Mouse (Mus musculus): ENCODE measurements around the gene Ccdc71. TPM values are rescaled to one million over a fixed set of nuclear protein-coding genes. Genes with fewer than 3 reads are reported as not detected.

The Ccdc71 gene
- polyA plus RNA-seq, 1 experiment from 2014 or later, result 57.7 TPM

- H3K27me3 ChIP-seq, result no peaks in the 10 kb centered on the region
- H3K9ac ChIP-seq, result peak overlapping the region; percentile 97
- peaks cover 26% of the 10 kb centered on the region for H3K4me1 ChIP-seq
- peaks cover 81% of the 10 kb centered on the region for H3K36me3 ChIP-seq
- no peak overlapping the region for H3K27ac ChIP-seq
- no peak for ATAC-seq (ENCODE audit: low FRiP score, low read depth)
- peak overlapping the region; percentile 98 for H3K4me3 ChIP-seq
- H3K4me2 ChIP-seq (replicated peaks), result peak overlapping the region; percentile 95
- no peaks in the 10 kb centered on the region for H3K9me3 ChIP-seq
- 87% methylated on average over 16 of the region's 16 CpGs for WGBS
Observed at GRCm38 (mm10) chr9:108492043-108492750, 31.9 kb downstream of the Ccdc71 start.

GRCm38 (mm10) chr9:108493246-108493645 lies 32.9 kb downstream of the Ccdc71 start:
- no peaks in the 10 kb centered on the region for H3K9me3 ChIP-seq
- ATAC-seq (ENCODE audit: low FRiP score, low read depth), result no peak
- WGBS, result 97% methylated on average over 8 of the region's 8 CpGs
- H3K4me3 ChIP-seq, result no peak overlapping the region
- H3K4me2 ChIP-seq (replicated peaks), result no peak overlapping the region
- no peak overlapping the region for H3K27ac ChIP-seq
- no peaks in the 10 kb centered on the region for H3K27me3 ChIP-seq
- peaks cover 81% of the 10 kb centered on the region for H3K36me3 ChIP-seq
- no peak overlapping the region for H3K9ac ChIP-seq
- peaks cover 26% of the 10 kb centered on the region for H3K4me1 ChIP-seq

DNA sequence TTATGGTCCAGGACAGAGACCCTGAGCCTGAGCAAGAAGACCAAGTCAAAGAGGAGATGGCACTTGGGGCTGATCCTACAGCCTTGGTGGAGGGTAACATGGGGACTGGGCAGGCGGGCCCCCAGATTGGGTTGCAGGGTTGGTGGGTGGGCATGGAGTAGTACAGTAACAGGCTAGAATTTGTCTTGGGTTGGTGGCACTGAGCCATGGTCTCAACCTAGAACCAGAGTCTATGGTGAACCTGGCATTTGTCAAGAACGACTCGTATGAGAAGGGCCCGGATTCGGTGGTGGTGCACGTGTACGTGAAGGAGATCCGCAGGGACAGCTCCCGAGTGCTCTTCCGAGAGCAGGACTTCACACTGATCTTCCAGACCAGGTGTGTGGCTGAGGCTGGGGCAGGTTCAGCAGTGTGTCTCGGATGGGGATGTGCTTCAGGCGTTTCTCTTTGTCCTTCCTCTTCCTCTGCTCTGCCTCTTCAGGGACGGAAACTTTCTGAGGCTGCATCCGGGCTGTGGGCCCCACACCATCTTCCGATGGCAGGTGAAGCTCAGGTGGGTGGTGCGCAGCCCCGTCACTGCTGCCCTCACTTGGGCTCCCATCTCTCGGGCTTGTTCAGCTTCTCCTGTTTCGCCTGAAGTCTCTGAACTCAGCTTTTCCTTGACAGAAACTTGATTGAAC lies 34.0 kb downstream of the Ccdc71 start:
- Histone ChIP-seq H3K27ac (no peak overlapping the region), H3K4me2 (replicated peaks) (no peak overlapping the region), H3K9me3 (no peaks in the 10 kb centered on the region), H3K27me3 (no peaks in the 10 kb centered on the region), H3K36me3 (peaks cover 81% of the 10 kb centered on the region), H3K4me3 (no peak overlapping the region), H3K4me1 (peaks cover 26% of the 10 kb centered on the region), H3K9ac (no peak overlapping the region)
- WGBS, result 93% methylated on average over 19 of the region's 19 CpGs
- no peak for ATAC-seq (ENCODE audit: low FRiP score, low read depth)

DNA sequence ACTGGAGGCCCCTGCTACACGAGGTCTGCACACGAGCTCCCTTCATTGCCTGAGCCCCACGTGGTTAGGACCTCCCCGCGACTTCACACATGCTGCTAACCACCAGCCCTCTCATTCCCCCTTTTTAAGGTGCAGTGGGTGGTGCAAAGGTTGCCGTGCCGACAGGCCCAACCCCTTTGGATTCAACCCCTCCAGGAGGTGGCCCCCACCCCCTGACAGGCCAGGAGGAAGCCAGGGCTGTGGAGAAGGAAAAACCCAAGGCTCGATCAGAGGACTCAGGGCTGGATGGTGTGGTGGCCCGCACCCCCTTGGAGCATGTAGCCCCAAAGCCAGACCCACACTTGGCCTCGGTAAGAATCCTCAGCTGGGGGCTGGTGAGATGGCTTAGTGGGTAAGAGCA lies 34.6 kb downstream of the Ccdc71 start:
- H3K4me1 ChIP-seq, result peaks cover 22% of the 10 kb centered on the region
- H3K9me3 ChIP-seq, result no peaks in the 10 kb centered on the region
- no peak overlapping the region for H3K9ac ChIP-seq
- no peak overlapping the region for H3K4me3 ChIP-seq
- no peak overlapping the region for H3K27ac ChIP-seq
- 83% methylated on average over 10 of the region's 10 CpGs for WGBS
- no peaks in the 10 kb centered on the region for H3K27me3 ChIP-seq
- no peak overlapping the region for H3K4me2 ChIP-seq (replicated peaks)
- H3K36me3 ChIP-seq, result peaks cover 81% of the 10 kb centered on the region
- no peak for ATAC-seq (ENCODE audit: low FRiP score, low read depth)

DNA sequence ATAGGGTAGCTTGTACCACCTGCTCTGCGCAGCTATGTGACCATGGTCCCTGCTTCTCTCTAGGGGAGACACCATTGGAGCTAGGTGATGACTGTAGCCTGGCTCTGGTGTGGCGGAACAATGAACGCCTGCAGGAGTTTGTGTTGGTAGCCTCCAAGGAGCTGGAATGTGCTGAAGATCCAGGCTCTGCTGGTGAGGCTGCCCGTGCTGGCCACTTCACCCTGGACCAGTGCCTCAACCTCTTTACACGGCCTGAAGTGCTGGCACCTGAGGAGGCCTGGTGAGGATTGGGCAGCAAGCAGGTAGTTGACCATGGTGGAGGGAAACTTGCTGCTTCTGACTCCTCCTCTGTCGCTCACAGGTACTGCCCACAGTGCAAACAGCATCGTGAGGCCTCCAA lies 38.9 kb downstream of the Ccdc71 start:
- ATAC-seq (ENCODE audit: low FRiP score, low read depth), result no peak
- WGBS, result 90% methylated on average over 7 of the region's 7 CpGs
- no peaks in the 10 kb centered on the region for H3K4me1 ChIP-seq
- peaks cover 96% of the 10 kb centered on the region for H3K36me3 ChIP-seq
- H3K27me3 ChIP-seq, result no peaks in the 10 kb centered on the region
- H3K9me3 ChIP-seq, result no peaks in the 10 kb centered on the region
- H3K9ac ChIP-seq, result no peak overlapping the region
- no peak overlapping the region for H3K4me3 ChIP-seq
- H3K4me2 ChIP-seq (replicated peaks), result no peak overlapping the region
- no peak overlapping the region for H3K27ac ChIP-seq

DNA sequence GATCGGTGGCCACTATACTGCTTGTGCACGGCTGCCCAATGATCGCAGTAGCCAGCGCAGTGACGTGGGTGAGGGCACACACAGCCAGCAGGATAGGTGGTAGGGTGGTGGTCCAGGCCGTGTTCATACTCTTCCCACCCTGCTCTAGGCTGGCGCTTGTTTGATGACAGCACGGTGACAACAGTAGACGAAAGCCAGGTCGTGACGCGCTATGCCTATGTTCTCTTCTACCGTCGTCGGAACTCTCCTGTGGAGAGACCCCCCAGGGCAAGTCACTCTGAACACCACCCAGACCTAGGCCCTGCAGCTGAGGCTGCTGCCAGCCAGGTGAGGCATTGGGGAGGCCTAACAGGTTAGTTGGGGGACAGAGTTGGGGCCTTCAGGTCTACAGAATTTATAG lies 39.6 kb downstream of the Ccdc71 start:
- Histone ChIP-seq H3K9ac (no peak overlapping the region), H3K9me3 (no peaks in the 10 kb centered on the region), H3K4me3 (no peak overlapping the region), H3K36me3 (peaks cover 89% of the 10 kb centered on the region), H3K4me2 (replicated peaks) (no peak overlapping the region), H3K4me1 (no peaks in the 10 kb centered on the region), H3K27ac (no peak overlapping the region), H3K27me3 (no peaks in the 10 kb centered on the region)
- ATAC-seq (ENCODE audit: low FRiP score, low read depth), result no peak
- 95% methylated on average over 15 of the region's 15 CpGs for WGBS

DNA sequence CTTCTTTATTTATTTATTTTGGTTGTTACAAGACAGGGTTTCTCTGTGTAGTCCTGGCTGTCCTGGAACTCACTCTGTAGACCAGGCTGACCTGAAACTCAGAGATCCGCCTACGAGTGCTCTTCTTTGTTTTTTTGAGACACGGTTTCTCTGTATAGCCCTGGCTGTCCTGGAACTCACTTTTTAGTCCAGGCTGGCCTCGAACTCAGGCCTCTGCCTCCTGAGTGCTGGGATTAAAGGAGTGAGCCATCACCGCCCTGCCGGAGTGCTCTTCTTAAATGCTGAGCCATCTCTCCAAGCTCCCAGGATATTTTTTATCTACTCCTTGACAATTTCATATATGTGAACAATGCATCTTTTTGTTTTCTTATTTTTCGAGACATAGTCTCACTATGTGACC lies 46.6 kb downstream of the Ccdc71 start:
- Histone ChIP-seq H3K27me3 (no peaks in the 10 kb centered on the region), H3K9ac (0 out of 2 replicates have a peak overlapping the region, but pooled peaks have one; percentile 25), H3K4me3 (peak overlapping the region; percentile 79), H3K36me3 (peaks cover 50% of the 10 kb centered on the region), H3K4me2 (replicated peaks) (peak overlapping the region; percentile 95), H3K9me3 (no peaks in the 10 kb centered on the region), H3K27ac (no peak overlapping the region), H3K4me1 (peaks cover 15% of the 10 kb centered on the region)
- 89% methylated on average over 7 of the region's 7 CpGs for WGBS
- ATAC-seq (ENCODE audit: low FRiP score, low read depth), result no peak

- peak; percentile 98 for ATAC-seq (ENCODE audit: low FRiP score, low read depth)
- peaks cover 50% of the 10 kb centered on the region for H3K36me3 ChIP-seq
- peak within 1 kb of the TSS; percentile 70 for H3K27ac ChIP-seq
- no peaks in the 10 kb centered on the region for H3K9me3 ChIP-seq
- H3K27me3 ChIP-seq, result no peaks in the 10 kb centered on the region
- WGBS, result under 1% methylated on average over 37 of the region's 37 CpGs
- peak within 1 kb of the TSS; percentile 89 for H3K9ac ChIP-seq
- H3K4me2 ChIP-seq (replicated peaks), result peak within 1 kb of the TSS; percentile 95
- peak within 1 kb of the TSS; percentile 79 for H3K4me3 ChIP-seq
- H3K4me1 ChIP-seq, result peaks cover 15% of the 10 kb centered on the region
Observed at GRCm38 (mm10) chr9:108507619-108508434, 47.5 kb downstream of the Ccdc71 start, which contains the start of gene Qars. Qars (plus strand) TSS chr9:108507706.

DNA sequence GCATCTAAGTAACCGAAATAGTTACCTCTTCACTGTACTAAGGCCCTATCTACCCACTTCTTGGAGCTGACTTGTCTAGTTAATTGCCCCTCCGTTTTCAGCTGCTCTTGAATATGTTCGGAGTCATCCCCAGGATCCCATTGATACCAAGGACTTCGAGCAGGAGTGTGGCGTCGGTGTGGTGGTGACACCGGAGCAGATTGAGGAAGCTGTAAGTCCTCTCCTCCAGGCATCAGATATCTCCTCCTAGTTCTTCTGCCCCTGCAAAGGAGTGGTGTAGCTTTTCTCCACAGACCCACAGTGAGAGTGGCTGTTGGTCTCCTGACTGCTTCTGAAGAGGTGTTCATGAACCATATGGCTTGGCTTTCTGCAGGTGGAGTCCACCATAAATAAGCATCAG lies 48.4 kb downstream of the Ccdc71 start:
- Histone ChIP-seq H3K9me3 (no peaks in the 10 kb centered on the region), H3K27ac (no peak overlapping the region), H3K4me1 (peaks cover 15% of the 10 kb centered on the region), H3K9ac (peak overlapping the region; percentile 89), H3K4me3 (peak overlapping the region; percentile 79), H3K27me3 (no peaks in the 10 kb centered on the region), H3K36me3 (peaks cover 50% of the 10 kb centered on the region), H3K4me2 (replicated peaks) (peak overlapping the region; percentile 95)
- ATAC-seq (ENCODE audit: low FRiP score, low read depth), result no peak
- WGBS, result 87% methylated on average over 7 of the region's 7 CpGs

Other genes with a start within 250 kb of the Ccdc71 start
- 56.9 and 63.3 TPM in 2 replicates for gene Dag1, start 196.6 kb upstream of the Ccdc71 start, polyA plus RNA-seq (2015; fragmentation: Nextera tagmentation; extraction: Ambion mirVana)
- gene Nicn1, start 170.1 kb upstream of the Ccdc71 start, polyA plus RNA-seq (2015; fragmentation: Nextera tagmentation; extraction: Ambion mirVana), result 53.0 and 54.0 TPM in 2 replicates
- 13.5 and 13.7 TPM in 2 replicates for gene Amt, start 163.7 kb upstream of the Ccdc71 start, polyA plus RNA-seq (2015; fragmentation: Nextera tagmentation; extraction: Ambion mirVana)
- 426 and 428 TPM in 2 replicates for gene Rhoa, start 154.4 kb upstream of the Ccdc71 start, polyA plus RNA-seq (2015; fragmentation: Nextera tagmentation; extraction: Ambion mirVana)
- gene Tcta, start 154.4 kb upstream of the Ccdc71 start, polyA plus RNA-seq (2015; fragmentation: Nextera tagmentation; extraction: Ambion mirVana), result 30.3 and 35.8 TPM in 2 replicates
- gene Gpx1, start 121.6 kb upstream of the Ccdc71 start, polyA plus RNA-seq (2015; fragmentation: Nextera tagmentation; extraction: Ambion mirVana), result 633 and 719 TPM in 2 replicates
- gene Usp4, start 112.7 kb upstream of the Ccdc71 start, polyA plus RNA-seq (2015; fragmentation: Nextera tagmentation; extraction: Ambion mirVana), result 115 and 116 TPM in 2 replicates
- 0.52 and 0.99 TPM in 2 replicates for gene 1700102P08Rik, start 67.7 kb upstream of the Ccdc71 start, polyA plus RNA-seq (2015; fragmentation: Nextera tagmentation; extraction: Ambion mirVana)
- gene Ccdc36, start 32.0 kb upstream of the Ccdc71 start, polyA plus RNA-seq (2015; fragmentation: Nextera tagmentation; extraction: Ambion mirVana), result 1.6 and 2.0 TPM in 2 replicates
- gene BC048562, start 24.0 kb upstream of the Ccdc71 start, polyA plus RNA-seq (2015; fragmentation: Nextera tagmentation; extraction: Ambion mirVana), result not detected in 2 replicates
- gene Klhdc8b, start 1.1 kb downstream of the Ccdc71 start, polyA plus RNA-seq (2015; fragmentation: Nextera tagmentation; extraction: Ambion mirVana), result 37.8 and 38.9 TPM in 2 replicates
- gene Lamb2, start 19.2 kb downstream of the Ccdc71 start, polyA plus RNA-seq (2015; fragmentation: Nextera tagmentation; extraction: Ambion mirVana), result 47.1 and 62.6 TPM in 2 replicates
- 68.3 and 75.9 TPM in 2 replicates for gene Usp19, start 30.1 kb downstream of the Ccdc71 start, polyA plus RNA-seq (2015; fragmentation: Nextera tagmentation; extraction: Ambion mirVana)
- gene Qars, start 47.2 kb downstream of the Ccdc71 start, polyA plus RNA-seq (2015; fragmentation: Nextera tagmentation; extraction: Ambion mirVana), result 108 and 111 TPM in 2 replicates
- gene Qrich1, start 56.3 kb downstream of the Ccdc71 start, polyA plus RNA-seq (2015; fragmentation: Nextera tagmentation; extraction: Ambion mirVana), result 134 and 137 TPM in 2 replicates
- gene Impdh2, start 99.8 kb downstream of the Ccdc71 start, polyA plus RNA-seq (2015; fragmentation: Nextera tagmentation; extraction: Ambion mirVana), result 188 and 190 TPM in 2 replicates
- gene Ndufaf3, start 106.9 kb downstream of the Ccdc71 start, polyA plus RNA-seq (2015; fragmentation: Nextera tagmentation; extraction: Ambion mirVana), result 41.2 and 45.6 TPM in 2 replicates
- 175 and 192 TPM in 2 replicates for gene Dalrd3, start 109.4 kb downstream of the Ccdc71 start, polyA plus RNA-seq (2015; fragmentation: Nextera tagmentation; extraction: Ambion mirVana)
- gene Wdr6, start 118.2 kb downstream of the Ccdc71 start, polyA plus RNA-seq (2015; fragmentation: Nextera tagmentation; extraction: Ambion mirVana), result 167 and 168 TPM in 2 replicates
- gene P4htm, start 137.1 kb downstream of the Ccdc71 start, polyA plus RNA-seq (2015; fragmentation: Nextera tagmentation; extraction: Ambion mirVana), result 11.2 and 11.7 TPM in 2 replicates
- gene Arih2, start 188.9 kb downstream of the Ccdc71 start, polyA plus RNA-seq (2015; fragmentation: Nextera tagmentation; extraction: Ambion mirVana), result 55.0 and 59.7 TPM in 2 replicates
- 45.7 and 50.4 TPM in 2 replicates for gene Slc25a20, start 201.6 kb downstream of the Ccdc71 start, polyA plus RNA-seq (2015; fragmentation: Nextera tagmentation; extraction: Ambion mirVana)
- 26.2 and 31.3 TPM in 2 replicates for gene Prkar2a, start 228.8 kb downstream of the Ccdc71 start, polyA plus RNA-seq (2015; fragmentation: Nextera tagmentation; extraction: Ambion mirVana)